Mouse (Mus musculus) frontal cortex, postnatal 14 days (tissue): ENCODE results near the gene Brms1.
A peak's percentile ranks its signal among the peaks of the same experiment; 100 is the strongest.
"Not testable (repeated sequence)": the region's sequence is repeated elsewhere in the genome, so short reads cannot be mapped to it uniquely, and the experiment has no call there.

Experiments used
- DNase-seq, 2 experiments: peaks; one replicate each; pipeline ENCODE4 v3.0.0; 2022; ENCODE audit warnings: low spot score in 2 of 2

Brms1 gene

GRCm38 (mm10) chr19:5040862-5041523 lies at the start of gene Brms1:
TSS of gene Brms1 (plus strand) at chr19:5041354.
- peak; percentile 83 to 85 for DNase-seq

DNA sequence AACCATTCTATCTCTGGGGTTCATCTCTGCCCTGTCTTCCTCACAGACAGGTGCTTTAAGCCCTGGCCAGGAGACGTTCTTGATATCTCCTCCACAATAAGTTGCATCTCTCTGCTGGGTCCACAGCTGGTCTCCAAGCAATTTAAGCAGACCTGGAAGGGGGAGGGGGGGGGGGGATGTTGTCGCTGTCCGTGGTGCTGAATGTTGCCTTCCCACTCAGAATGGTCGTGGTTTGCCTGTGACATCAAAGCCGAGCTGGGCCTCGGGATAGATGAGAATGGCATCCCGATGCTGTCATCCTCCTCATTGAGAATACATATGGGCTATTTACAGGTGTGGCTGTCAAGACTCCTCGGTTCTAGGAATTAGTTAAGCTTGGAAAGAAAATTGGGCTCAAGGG lies 48.8 kb upstream of the Brms1 start:
- DNase-seq: no peak

GRCm38 (mm10) chr19:4992904-4993303 lies 48.2 kb upstream of the Brms1 start:
- peak; percentile 68 to 82 for DNase-seq

GRCm38 (mm10) chr19:4994043-4994442 lies 47.1 kb upstream of the Brms1 start:
- DNase-seq: peak; percentile 78 to 85

DNA sequence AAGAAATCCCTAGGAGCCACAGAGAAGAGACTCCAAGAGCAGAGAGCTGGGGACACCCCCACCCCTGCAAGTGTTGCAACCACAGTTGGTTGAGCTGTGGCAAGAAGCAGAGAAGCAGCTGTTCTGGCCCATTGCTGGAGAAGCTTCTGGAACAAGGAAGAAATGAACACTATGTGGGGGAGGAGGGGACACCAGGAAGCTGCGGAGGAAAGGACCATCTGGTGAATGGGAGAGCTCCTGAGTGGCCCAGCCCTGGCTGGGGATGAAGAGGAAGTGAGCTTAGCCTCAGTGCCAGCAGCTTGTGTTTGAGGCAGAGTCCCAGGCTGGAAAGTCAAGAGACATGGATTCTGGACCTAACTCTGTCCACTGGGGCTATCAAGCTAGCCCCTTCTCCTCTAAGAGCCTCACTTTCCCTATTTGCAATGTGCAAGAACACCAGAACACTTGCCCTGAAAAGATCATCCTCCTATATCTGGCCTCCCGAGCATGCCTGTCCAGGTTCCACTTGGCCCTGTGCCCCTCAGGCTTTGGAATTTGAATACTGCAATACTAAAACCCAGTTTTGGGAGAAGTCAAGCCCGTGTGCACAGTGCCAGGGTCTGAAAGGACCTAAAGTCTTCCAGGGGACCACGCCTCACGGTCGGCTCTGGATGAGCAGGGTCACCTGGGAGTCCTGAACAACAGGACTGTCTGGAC lies 41.6 kb upstream of the Brms1 start:
- no peak for DNase-seq

- peak; percentile 90 to 95 for DNase-seq
These were observed 39.3 kb upstream of the Brms1 start for GRCm38 (mm10) chr19:5001666-5002406.

GRCm38 (mm10) chr19:5003644-5004043 lies 37.5 kb upstream of the Brms1 start:
- DNase-seq: not testable (repeated sequence)

DNA sequence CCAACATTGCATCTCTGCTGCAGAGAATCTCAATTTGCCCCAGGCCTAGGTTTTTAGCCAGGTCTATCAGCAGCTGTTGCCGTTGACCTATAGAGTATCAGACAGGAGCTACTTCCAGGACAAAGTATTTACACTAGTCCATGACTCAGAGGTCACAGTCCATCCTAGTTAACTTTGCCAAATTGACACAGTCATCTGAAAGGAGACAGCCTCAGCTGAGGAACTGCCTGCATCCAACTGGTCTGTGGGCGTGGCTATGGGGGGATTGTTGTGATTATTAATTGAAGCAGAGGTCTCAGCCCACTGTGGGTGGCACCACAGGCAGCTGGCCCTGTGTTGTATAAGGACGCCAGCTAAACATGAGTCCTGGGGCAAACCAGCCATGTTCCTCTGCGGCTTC lies 36.2 kb upstream of the Brms1 start:
- DNase-seq: no peak

DNA sequence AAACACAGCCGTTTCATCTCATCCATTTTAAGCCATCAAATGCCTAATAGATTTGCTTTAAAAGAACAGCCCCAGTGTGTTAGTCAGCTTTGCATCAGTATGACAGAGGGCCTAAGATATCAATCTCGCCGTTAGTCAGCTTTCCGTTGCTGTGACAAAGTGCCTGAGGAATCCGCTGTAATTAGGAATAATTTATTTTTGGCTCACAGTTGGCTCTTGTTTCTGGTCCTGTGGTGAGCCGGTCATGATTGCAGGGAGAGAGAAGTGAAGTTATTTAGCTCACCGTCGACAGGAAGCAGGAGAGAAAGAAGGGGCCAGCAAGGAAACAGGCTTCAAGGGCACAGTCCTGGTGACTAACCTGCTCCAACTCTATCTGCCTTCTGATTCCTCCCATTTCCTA lies 28.0 kb upstream of the Brms1 start:
- DNase-seq: no peak

- DNase-seq: no peak
These were observed 26.2 kb upstream of the Brms1 start for GRCm38 (mm10) chr19:5014961-5015398.

DNA sequence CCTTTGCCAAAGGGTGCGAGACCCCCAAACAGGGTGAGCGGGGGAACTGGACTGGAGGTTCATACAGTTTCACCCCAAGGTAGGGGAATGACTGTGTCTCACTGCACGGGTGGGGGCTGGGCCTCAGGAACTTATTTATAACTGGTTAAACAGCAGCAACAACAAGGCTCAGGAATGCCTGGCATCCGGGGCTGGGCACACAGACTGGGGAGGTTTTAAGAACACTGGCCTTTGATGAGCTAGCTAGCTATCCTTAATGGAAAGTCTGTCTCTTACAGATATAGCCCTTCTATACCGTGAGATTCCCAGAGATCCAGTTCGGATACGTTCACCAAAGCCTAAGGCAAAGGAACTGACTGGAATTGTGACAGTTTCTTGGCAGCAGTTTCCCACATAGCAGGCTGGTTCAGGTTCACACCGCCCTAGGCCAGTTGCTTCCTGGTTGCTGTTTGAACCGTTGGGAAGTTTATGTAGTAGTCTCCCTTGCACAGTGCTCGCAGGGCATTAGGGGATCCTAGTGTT lies 24.9 kb upstream of the Brms1 start:
- no peak for DNase-seq

GRCm38 (mm10) chr19:5016782-5017181 lies 24.4 kb upstream of the Brms1 start:
- peak in 1 of 2 experiments; percentile 54 for DNase-seq

GRCm38 (mm10) chr19:5017611-5018010 lies 23.5 kb upstream of the Brms1 start:
- no peak for DNase-seq

DNA sequence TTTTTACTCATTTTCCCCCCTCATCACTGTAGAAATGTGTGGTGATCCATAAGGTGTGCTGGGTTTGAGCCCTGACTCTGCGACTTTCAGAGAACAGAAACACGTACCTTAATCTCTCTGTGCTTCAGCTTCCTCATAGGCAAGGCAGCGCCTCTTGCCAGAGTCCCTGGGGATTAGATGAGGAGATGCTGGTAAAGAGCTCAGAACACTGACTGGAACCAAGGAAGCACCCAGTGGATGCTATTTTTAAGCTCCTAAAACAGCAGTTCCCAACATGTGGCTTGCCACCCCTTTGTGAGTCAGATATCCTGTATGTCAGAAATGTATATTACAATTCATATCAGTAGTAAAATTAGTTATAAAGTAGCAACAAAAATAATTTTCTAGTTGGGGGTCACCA lies 23.0 kb upstream of the Brms1 start:
- no peak for DNase-seq

DNA sequence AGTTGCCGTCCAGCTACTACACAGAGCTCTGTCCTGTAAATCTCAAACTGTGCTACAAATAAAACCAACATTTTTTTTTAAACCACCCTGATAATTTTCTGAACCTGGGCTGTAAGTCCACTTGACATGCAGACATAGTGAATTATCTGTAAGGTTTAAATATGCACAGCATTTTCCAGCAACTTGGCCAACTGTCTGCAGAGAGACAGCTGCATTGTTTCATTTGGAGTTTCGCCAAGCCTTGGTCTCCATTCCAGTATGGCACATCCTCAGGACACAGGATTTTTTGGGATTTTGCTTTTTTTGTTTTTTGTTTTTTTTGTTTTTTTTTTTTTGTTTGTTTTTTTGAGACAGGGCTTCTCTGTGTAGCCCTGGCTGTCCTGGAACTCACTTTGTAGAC lies 19.7 kb upstream of the Brms1 start:
- no peak for DNase-seq

GRCm38 (mm10) chr19:5023621-5024479 lies 17.3 kb upstream of the Brms1 start, which contains the start of gene Slc29a2:
TSS of gene Slc29a2 (plus strand) at chr19:5023860.
- DNase-seq: peak; percentile 82 to 84

DNA sequence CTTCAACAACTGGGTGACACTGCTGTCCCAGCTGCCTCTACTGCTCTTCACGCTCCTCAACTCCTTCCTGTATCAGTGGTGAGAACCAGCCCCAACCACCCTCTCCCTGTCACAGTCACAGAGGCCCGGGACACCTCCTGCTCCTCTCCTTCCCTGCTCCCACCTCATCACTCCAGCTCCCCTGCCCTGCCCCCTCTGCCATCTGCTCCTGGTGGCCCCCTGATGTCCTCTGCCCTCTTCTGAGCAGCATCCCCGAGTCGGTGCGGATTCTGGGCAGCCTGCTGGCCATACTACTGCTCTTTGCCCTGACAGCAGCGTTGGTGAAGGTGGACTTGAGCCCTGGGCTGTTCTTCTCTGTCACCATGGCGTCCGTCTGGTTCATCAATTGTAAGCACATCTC lies 15.0 kb upstream of the Brms1 start:
- DNase-seq: no peak

DNA sequence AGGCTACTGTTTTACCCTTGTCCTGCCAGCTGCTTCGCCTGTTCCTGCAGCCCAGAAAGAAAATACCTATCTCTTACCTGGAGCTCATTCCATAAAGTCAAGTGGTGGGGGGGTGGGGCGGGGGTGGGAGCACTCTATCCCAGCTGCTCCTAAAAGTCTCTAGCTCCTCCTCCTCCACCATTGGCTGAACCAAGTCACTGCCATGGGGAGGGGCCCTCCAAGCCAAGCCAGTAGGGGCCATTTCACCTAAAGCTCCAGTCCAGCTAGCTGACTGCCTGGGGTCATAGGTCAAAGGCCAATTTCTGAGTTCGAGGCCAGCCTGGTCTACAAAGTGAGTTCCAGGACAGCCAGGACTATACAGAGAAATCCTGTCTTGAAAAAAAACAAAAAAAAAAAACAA lies 8.5 kb upstream of the Brms1 start:
- no peak for DNase-seq

DNA sequence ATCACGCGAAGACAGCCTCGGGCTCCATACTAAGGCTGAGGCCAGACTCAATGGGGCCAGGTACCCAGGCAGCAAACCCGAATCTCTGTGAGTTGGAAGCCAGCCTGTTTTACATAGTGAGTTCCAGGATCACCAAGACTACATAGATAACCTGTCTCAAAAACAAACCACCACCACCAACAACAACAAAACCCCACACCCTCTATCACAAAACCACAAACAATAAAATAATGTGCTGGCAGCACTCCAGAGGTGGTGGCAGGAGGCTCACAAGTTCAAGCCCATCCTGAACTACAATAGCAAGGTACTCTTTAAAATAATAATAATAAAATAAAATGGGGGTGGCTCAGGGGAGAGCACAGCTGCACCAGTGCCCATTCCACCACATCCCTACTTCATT lies 4.6 kb upstream of the Brms1 start:
- DNase-seq: no peak

DNA sequence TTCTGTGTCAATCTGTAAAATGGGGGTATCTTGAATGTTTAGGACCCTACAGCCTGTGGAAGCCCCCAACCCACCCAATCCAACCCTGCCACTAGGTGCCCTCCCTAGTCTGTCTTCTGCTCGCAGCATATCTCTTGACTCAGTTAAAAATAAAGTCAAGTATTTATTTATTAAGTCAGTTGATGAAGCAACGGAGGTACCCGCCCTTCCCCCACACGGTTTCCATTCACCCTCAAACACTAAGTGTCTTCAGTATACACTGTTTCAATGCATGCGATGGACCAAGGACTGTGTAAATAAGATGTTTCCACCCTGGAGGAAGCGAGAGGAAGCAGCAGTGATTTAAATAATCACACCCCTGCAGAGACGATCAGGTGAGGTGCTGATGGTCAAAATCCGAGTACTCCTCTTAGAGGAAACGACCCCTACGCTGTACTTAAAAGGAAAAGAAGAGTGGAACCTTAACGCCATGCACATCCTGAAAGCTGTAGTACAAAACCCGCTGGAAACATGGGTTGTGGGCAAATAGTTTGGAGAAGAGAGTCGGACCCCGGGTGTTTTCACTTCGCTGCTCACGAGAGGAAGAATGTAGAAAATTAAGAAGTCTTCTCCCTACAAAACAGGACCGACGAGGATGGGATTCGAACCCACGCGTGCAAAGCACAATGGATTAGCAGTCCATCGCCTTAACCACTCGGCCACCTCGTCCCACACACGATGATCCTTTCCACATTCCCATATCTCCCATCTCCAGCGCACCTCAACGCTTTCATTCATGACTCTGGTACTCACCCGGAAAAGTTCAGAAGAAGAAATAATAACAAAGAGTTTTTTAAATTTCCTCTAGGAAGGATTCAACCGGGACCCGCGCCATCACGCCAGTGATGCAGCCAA lies 3.2 kb upstream of the Brms1 start:
- peak; percentile 75 to 85 for DNase-seq
